8 mouse cellular contexts compared by ENCODE assay signal in the genomic region with DNA sequence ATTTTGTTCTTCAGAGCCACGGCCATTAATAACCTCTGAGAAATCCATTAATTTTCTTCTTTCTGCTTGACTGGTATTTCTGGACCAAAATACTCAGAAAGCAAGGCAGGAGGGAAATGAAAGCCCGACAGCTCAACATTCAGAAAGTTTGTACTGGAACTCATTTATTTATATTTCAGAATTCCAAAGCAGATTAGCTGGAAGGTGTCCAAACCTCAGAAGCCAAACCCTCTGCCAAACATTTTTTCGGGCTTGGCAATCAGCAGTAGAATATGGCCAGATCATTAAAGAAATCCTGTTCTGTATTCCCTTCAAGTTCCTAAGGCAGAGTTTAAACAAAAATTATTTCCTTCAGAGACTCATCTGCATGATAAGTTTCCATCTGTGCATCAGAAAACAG.
DNase-seq lines count a peak whose midpoint lies in the region; ATAC-seq and TF ChIP-seq lines count a peak whose summit lies in the region.

No protein-coding gene starts in this region.

- H3K4me2 ChIP-seq in heart, embryonic 12.5 days = no peak overlapping the region
- H3K4me2 ChIP-seq in kidney, embryonic 16.5 days (replicated peaks; ENCODE audit: low read depth, low read length) = no peak overlapping the region

- peak; percentile 94 for DNase-seq in heart, adult 11 months
- DNase-seq in 3134 (ENCODE audit: extremely low read depth, insufficient read length, low spot score) = peak; percentile 73
- DNase-seq in brain, embryonic 14.5 days (ENCODE audit: low read depth) = peak; percentile 86
- peak; percentile 52 for DNase-seq in lung, postnatal 14 days
- DNase-seq in frontal cortex, postnatal 25 days (ENCODE audit: low spot score in 2 of 2) = no peak
- DNase-seq in thymus, postnatal 14 days = no peak

- no peaks in the 10 kb centered on the region for H3K9me3 ChIP-seq in heart, embryonic 12.5 days (replicated peaks)
- H3K9me3 ChIP-seq in kidney, embryonic 16.5 days (ENCODE audit: low read length) = no peaks in the 10 kb centered on the region

- no peaks in the 10 kb centered on the region for H3K27me3 ChIP-seq in heart, embryonic 12.5 days (replicated peaks)
- no peaks in the 10 kb centered on the region for H3K27me3 ChIP-seq in kidney, embryonic 16.5 days (ENCODE audit: insufficient read depth, low read length)

- no peak for TF ChIP-seq CTCF in brain, embryonic 14.5 days (IDR thresholded peaks at IDR 0.05; ENCODE audit: borderline replicate concordance, extremely low read depth, insufficient read depth, insufficient read length)

- no peaks in the 10 kb centered on the region for H3K4me1 ChIP-seq in heart, embryonic 12.5 days (replicated peaks)
- peaks cover 5% of the 10 kb centered on the region; the same call in 1 of the 2 replicates for H3K4me1 ChIP-seq in kidney, embryonic 16.5 days (ENCODE audit: insufficient read depth, low read length)

- H3K4me3 ChIP-seq in heart, embryonic 12.5 days = no peak overlapping the region
- no peak overlapping the region for H3K4me3 ChIP-seq in kidney, embryonic 16.5 days (ENCODE audit: low read length)

- 45% methylated on average over 3 of the region's 3 CpGs for WGBS in heart, embryonic 12.5 days
- 13% methylated on average over 3 of the region's 3 CpGs for WGBS in kidney, embryonic 16.5 days

- no peaks in the 10 kb centered on the region for H3K36me3 ChIP-seq in heart, embryonic 12.5 days
- no peaks in the 10 kb centered on the region for H3K36me3 ChIP-seq in kidney, embryonic 16.5 days (ENCODE audit: insufficient read depth, low read length)

- no peak overlapping the region for H3K27ac ChIP-seq in heart, embryonic 12.5 days (ENCODE audit: poor library complexity, severe bottlenecking)
- H3K27ac ChIP-seq in kidney, embryonic 16.5 days (ENCODE audit: low read length) = peak overlapping the region; percentile 1; the same call in 1 of the 2 replicates

- no peak for ATAC-seq in heart, embryonic 12.5 days (ENCODE audit: insufficient number of reproducible peaks, low FRiP score)
- no peak for ATAC-seq in kidney, embryonic 16.5 days (ENCODE audit: low FRiP score, low TSS enrichment)

- H3K9ac ChIP-seq in heart, embryonic 12.5 days = no peak overlapping the region
- no peak overlapping the region for H3K9ac ChIP-seq in kidney, embryonic 16.5 days (replicated peaks; ENCODE audit: low read length)

- no peak for TF ChIP-seq POLR2A in brain, embryonic 14.5 days (IDR thresholded peaks at IDR 0.05; ENCODE audit: borderline replicate concordance, extremely low read depth, insufficient read depth, insufficient read length, poor library complexity, severe bottlenecking)

Comparison
In these comparisons a context has a peak if more than half of its experiments do, and no peak if none do; other contexts are left out.
1. DNase-seq: peak in heart, adult 11 months (single experiment), 3134 (single experiment), brain, embryonic 14.5 days (single experiment) and lung, postnatal 14 days (single experiment); none in frontal cortex, postnatal 25 days (0 of 2) and thymus, postnatal 14 days (single experiment).